Mouse (Mus musculus) heart, postnatal 10 days (tissue): ENCODE measurements around the gene Primpol. TPM values are rescaled to one million over a fixed set of nuclear protein-coding genes. Genes with fewer than 3 reads are reported as not detected.
A peak's percentile ranks its signal among the peaks of the same experiment; 100 is the strongest.

Experiments
- DNase-seq, 2 experiments: peaks; one replicate each; pipeline ENCODE4 v3.0.0; 2021
- intact Hi-C: fragments of 180-260 bp; cut with DNase I; formaldehyde crosslinking; loops from one replicate; pipeline ENCODE4 v1.15.1; 2025
- total RNA-seq, 2 experiments: library from RNA; stranded (reverse); gene quantifications; 2 replicates each; pipeline ENCODE4 v1.2.3; 2021

The Primpol gene
- total RNA-seq = 1 to 10 TPM; 3.7 to 6.5 TPM

DNA sequence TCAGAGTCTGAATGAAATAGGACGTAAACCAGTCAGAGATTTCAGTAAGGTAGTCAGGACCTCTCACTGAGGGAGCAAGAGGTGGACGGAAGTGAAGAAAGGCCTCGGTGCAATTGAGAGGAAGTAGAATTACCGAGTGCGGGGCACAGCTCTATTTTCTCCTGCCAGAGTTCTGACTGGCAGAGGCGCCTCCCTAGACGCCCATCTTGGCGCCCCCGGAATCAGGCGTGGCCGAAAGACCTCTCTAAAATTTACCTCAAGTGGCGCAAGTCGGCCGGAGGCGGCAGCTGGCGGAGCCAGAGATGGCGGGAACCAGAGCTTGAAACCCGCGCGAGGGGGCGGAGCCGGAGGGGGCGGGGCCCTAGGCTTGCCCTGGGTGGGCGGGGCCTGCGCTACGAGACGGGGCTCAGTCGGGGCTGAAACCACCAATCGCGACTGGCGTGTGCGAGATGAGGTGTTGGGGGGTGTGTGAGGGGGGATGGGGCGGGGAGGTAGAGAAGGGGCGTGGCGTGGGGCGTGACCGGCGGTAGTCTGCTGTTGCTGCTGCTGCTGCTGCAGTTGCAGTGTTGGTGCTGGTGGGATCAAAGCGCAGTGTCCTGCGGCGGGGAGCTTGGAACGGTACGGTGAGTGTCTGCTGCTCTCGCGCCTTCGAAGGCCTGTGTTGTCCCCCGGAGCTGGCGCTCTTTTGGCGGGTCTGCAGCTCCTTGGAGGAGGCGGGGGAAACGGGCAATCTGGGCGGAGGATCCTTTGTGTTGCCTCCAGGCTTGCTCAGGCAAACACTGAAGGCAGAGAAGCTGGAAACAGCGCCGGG is at the start of gene Primpol, which contains the start of gene Casp3:
TSS of gene Primpol (minus strand) at position 334 of the 811 bp plus-strand sequence.
TSS of gene Casp3 (plus strand) at position 413 of the 811 bp plus-strand sequence.
- intact Hi-C loops = loop anchor here (5.0 kb wide), 1 partner anchor 125 kb away; no protein-coding TSS in a partner anchor
- peak; percentile 97 for DNase-seq

- intact Hi-C loops = no loop called here
- DNase-seq = no peak
Measured at GRCm38 (mm10) chr8:46655919-46656318, 38.9 kb upstream of the Primpol start.

DNA sequence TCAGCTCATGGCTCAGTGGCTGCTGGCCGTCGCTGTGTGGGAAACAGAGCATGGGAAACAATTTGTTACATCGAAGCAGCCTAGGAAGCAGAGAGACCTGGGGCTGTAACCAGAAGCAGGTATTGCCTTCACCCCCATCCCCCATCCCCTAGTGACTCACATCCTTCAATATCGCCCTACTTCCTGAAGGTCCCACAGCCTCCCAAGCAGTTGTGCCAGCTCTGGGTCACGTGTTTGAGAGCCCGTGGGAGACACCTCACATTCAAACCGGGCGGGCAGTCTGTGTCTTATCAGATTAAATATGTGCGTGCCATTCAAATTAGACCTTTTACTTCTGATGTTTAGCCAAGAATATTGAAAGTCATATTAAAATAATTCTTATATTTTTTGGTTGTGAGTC is 34.9 kb upstream of the Primpol start:
- intact Hi-C loops = no loop called here
- peak in 1 of 2 experiments; percentile 21 for DNase-seq

DNA sequence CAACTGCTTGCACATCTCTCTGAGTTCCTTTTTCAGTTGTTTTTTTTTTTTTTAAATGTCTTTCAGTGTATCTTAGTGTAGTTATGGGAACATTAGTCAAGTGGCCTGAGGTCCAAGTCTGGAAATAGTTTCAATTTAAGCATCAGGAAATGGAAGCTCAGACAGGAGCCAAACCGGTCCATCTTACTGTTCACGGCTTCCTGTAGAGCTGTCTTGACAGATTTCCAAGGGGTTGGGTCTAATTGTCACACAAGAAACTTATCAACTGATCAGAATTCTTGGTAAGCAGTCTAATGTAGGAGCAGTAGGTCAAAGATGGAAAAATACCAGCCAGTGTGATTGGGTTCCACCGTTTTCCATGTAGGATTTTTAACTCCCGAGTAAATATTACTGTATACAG is 31.4 kb upstream of the Primpol start:
- intact Hi-C loops = no loop called here
- DNase-seq = no peak

DNA sequence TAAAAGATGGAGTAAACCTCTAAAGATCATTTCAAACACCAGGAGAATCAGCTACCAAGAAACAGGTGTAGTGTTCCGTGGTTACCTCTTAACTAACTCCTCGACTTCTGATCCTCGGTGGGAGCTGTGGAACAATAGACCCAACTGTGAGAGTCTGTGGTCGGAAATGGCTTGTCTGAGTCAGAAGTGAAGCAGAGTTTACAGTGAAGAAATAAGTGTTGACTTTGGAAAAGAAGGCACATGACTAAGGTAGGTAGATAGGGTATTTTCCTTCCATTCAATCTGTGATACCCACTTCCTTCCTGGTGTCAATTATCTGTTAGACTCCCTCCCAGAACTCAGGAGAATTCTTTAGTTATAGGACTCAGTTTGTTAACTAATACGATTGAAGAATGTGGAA is 24.3 kb upstream of the Primpol start:
- intact Hi-C loops = no loop called here
- no peak for DNase-seq

GRCm38 (mm10) chr8:46639852-46640251 is 22.8 kb upstream of the Primpol start:
- no peak for DNase-seq
- intact Hi-C loops = no loop called here

DNA sequence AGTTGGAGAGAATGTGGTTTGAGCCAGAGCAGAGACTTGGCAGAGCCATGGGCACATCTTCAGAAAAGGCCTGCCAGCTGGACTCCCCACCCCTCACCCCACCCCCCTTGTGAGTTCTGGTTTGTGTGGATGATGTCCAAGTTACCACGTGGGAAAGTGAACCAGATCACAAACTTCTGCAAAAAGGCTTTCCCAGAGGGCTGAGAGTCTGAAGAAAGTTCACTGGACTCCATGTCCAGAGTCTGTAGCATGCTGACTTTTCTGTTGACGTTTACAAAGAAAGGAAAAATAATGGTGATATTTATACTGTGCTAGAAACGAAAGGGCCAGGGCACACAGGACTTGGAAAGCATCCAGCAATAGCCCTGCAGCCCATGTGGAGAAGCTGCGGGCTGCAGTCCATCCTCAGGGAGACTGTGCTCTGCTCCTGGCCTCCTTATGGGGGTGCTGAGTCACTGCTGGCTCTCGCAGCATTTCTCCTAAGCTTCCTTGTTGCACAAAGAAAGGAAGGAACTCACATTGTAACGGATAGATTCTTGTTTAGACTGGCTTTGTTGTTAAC is 22.1 kb upstream of the Primpol start:
- peak; percentile 56 to 58 for DNase-seq
- intact Hi-C loops = no loop called here

DNA sequence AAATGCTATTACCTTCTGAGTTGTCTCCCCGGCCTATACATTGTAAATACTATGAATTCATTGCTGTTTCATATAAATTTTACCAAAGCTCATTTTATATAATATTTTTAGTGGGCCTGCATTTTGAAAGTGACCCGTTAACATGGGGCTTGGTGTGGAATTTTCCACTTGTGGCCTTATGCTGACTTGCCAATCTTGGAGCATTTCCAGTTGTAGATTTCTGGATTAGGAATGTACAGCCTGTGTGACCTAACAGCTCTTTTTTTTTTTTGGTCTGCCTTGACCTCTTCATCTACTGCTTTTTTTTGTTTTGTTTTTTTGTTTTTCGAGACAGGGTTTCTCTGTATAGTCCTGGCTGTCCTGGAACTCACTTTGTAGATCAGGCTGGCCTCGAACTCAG is 13.9 kb upstream of the Primpol start:
- intact Hi-C loops = no loop called here
- DNase-seq = no peak

GRCm38 (mm10) chr8:46630422-46630821 is 13.4 kb upstream of the Primpol start:
- intact Hi-C loops = no loop called here
- DNase-seq = no peak

GRCm38 (mm10) chr8:46628645-46629044 is 11.6 kb upstream of the Primpol start:
- intact Hi-C loops = no loop called here

DNA sequence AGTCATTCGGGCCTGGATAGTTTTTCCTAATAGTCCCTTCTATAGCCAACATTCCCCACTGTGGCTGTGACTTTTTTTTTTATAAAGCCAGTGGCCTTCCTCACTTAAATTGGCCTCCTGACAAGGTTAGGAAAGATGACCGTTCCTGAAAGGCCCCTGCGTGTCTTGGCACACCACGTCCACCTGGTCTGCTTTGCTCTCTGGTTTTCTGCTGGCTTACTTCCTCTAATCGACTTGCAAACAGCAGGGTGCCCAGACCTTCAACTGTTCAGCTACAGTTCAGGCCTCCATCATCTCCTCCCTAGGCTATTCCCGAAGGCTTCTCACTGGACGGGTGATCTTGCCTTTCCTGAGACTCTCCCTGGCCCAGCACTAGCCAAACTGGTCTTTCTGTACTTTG is 10.9 kb upstream of the Primpol start:
- intact Hi-C loops = no loop called here
- no peak for DNase-seq

More at GRCm38 (mm10) chr8:46628645-46629044, 11.6 kb upstream of the Primpol start:
- DNase-seq = no peak

DNA sequence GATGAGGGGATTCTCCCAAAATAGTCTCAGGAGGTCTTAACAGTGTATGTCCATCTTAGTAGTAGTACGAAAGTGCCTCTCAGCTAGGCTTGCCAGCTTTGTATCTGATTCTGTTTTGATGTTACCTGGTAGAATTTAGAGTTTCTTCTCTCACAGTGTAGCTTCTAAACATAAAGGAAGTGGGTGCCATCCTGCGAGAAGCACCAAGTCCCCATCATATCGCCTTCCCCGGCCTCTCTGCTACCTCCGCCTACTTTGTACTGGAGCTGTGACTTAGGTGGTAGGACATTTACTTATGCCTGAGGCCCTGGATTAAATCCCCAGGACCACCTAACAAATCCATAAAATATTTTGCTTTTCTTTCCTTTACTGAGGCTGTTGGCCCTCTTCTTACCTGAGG is 9.6 kb upstream of the Primpol start:
- no peak for DNase-seq
- intact Hi-C loops = no loop called here

DNA sequence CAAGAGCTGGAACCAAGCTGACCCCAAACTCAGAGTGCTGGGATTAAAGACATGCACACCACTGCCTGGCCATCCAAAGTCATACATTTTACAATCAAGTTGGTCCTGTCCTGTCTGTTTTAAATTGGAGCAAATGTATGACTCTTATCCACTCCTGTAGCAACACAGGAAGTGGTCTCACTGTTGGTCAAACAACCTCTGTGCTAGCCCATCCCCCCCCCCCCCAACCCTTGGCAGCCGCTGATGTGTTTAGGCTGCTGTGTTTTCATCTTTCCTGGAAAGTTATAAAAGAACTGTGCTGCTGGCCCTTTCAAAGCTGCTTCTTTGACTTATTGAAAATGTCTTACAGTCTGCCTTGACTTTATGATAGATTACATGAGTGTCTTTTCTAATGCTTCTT is 8.2 kb upstream of the Primpol start:
- no peak for DNase-seq
- intact Hi-C loops = no loop called here

DNA sequence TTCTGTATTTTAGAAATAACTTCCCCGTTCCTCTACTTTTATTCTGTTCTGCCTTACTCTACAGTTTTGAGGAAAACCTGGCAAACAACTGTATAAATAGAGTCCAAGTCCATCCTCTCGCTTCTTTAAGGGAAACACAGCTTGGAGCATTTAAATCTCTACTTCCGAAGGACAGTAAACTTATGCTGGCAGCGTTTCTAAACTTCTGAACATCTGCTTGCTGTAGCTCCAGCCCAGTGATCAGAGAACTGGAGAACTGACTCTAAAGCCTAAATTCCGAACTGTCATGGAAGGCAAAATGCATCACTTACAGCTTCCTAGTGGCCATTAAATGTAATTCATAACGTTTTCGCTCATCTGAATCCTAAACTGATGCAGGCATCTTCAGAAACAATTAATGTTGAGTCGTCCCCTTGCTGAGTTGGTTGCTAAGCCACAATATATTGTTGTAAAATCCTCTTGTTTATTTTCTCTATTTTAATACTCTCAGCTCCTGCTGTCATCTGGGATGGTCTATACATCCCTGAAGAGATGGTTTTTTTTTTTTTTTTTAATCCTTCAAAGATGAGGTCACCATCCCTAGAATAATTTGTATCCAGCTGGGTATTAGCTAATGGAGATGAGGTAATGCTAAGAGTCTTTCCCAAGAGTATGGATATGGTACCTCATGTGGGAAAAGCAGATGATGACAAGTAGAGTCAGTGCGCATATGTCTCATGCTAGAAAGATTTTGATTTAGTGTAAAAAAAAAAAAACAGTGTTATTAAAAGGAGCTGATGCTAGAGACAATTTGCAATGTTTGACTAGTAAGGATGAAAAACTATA is 5.6 kb upstream of the Primpol start:
- DNase-seq = no peak
- intact Hi-C loops = no loop called here

GRCm38 (mm10) chr8:46618639-46619320 is 1.8 kb upstream of the Primpol start:
- DNase-seq = no peak
- intact Hi-C loops = loop anchor here (5.0 kb wide), 1 partner anchor 124 kb away; no protein-coding TSS in a partner anchor

DNA sequence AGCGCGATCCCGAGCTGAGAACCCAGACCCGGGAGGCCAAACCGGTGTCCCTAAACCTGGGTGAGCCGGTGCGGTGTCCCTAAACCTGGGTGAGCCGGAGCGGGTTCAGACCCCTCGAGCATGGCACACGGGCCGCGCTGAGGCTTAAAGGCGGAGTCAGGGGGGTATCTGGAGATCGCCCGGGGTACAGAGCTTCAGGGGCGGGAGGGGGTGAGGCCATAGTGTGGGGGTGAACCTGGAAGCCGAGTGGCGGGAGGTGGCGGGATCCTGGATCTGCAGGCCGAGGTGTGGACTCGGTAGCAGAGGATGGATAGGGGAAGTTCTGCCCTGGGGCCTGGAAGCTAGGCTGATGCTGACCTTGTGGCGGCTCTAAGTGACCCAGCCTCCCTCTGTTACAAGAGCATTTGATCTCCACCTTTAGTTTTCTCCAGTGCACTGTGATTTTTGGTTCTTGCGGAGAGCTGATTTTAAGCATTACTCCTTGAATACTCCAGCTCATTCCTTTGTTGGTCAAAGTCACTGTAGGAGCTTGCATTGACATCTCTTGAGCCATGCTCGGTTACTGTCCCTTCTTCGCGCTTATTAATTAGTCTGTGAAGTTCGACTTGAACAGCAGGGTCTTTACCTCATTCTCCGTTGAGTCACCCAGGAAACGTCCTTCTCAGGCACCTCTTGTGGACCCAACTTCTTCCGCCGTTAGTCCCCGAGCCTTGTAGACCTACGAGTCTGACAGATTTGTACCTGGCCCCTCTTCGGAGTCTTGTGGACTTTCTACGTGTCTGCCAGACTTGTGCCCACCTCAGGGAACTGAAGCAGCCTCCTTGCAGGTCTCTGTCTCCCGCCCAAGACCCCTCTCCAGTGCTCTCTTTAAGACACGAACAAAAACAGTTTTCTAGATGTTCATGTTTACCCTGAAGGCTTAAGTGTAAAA is 943 bp upstream of the Primpol start:
- intact Hi-C loops = loop anchor here (5.0 kb wide), 1 partner anchor 124 kb away; no protein-coding TSS in a partner anchor
- DNase-seq = no peak

GRCm38 (mm10) chr8:46615936-46616335 is 1.1 kb downstream of the Primpol start:
- DNase-seq = no peak
- intact Hi-C loops = loop anchor here (5.0 kb wide), 1 partner anchor 126 kb away; no protein-coding TSS in a partner anchor

DNA sequence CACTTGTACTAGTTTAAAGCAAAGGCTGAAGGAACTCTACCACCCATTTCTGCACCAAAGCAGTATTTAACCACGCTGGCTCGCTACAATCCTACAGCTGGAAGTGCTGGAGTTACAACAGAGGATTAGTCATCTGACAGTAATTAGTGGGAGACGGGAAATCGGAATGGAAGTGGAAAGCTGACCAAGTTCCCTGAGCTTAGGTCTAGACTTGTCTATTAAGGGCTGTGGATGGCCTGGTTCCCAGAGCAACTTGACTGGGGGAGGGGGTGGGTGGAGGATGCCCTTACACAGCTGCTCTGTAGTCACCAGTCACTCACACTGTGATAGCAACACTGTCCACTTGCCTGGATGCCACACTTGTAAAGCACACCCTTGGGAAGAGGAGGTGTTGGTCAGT is 3.6 kb downstream of the Primpol start:
- intact Hi-C loops = no loop called here
- DNase-seq = peak; percentile 55 to 56

- peak; percentile 50 to 52 for DNase-seq
- intact Hi-C loops = no loop called here
Measured at GRCm38 (mm10) chr8:46612913-46613312, 4.1 kb downstream of the Primpol start.
